Mouse (Mus musculus): ENCODE results near the gene Espnl.

Gene Espnl

GRCm38 (mm10) chr1:91321760-91322438 lies at the start of gene Espnl:
Gene Espnl (plus strand): TSS chr1:91322075.
- DNase-seq, result no peak

GRCm38 (mm10) chr1:91272260-91272659 lies 49.6 kb upstream of the Espnl start:
- no peak for DNase-seq

- no peak for DNase-seq
These were observed 45.3 kb upstream of the Espnl start for GRCm38 (mm10) chr1:91276581-91276980.

- no peak for DNase-seq
These were observed 44.4 kb upstream of the Espnl start for GRCm38 (mm10) chr1:91277480-91277879.

GRCm38 (mm10) chr1:91278410-91279119 lies 43.3 kb upstream of the Espnl start:
- no peak for DNase-seq

- DNase-seq, result no peak
These were observed 42.7 kb upstream of the Espnl start for GRCm38 (mm10) chr1:91279126-91279525.

GRCm38 (mm10) chr1:91282582-91282981 lies 39.3 kb upstream of the Espnl start:
- DNase-seq, result no peak

- DNase-seq, result no peak
These were observed 32.5 kb upstream of the Espnl start for GRCm38 (mm10) chr1:91289375-91289774.

GRCm38 (mm10) chr1:91292101-91292825 lies 29.6 kb upstream of the Espnl start:
- DNase-seq, result no peak

- no peak for DNase-seq
These were observed 26.3 kb upstream of the Espnl start for GRCm38 (mm10) chr1:91295544-91295943.

GRCm38 (mm10) chr1:91297799-91298744 lies 23.8 kb upstream of the Espnl start, which contains the start of gene Scly:
Gene Scly (plus strand): TSS chr1:91298338.
- DNase-seq, result peak; percentile 89 to 91

GRCm38 (mm10) chr1:91299026-91299706 lies 22.7 kb upstream of the Espnl start:
- DNase-seq, result no peak

- no peak for DNase-seq
These were observed 22.0 kb upstream of the Espnl start for GRCm38 (mm10) chr1:91299707-91300426.

GRCm38 (mm10) chr1:91301206-91301920 lies 20.5 kb upstream of the Espnl start:
- no peak for DNase-seq

- no peak for DNase-seq
These were observed 19.9 kb upstream of the Espnl start for GRCm38 (mm10) chr1:91302021-91302420.

GRCm38 (mm10) chr1:91304621-91305020 lies 17.3 kb upstream of the Espnl start:
- DNase-seq, result no peak

- no peak for DNase-seq
These were observed 12.3 kb upstream of the Espnl start for GRCm38 (mm10) chr1:91309366-91310085.

- DNase-seq, result no peak
These were observed 9.6 kb upstream of the Espnl start for GRCm38 (mm10) chr1:91312273-91312672.

GRCm38 (mm10) chr1:91313251-91313650 lies 8.6 kb upstream of the Espnl start:
- DNase-seq, result no peak

GRCm38 (mm10) chr1:91317656-91318055 lies 4.2 kb upstream of the Espnl start:
- DNase-seq, result no peak

Data from spleen, adult 18-20 months (tissue).